Mouse (Mus musculus) ovary, adult 2 months (tissue): ENCODE measurements around the gene Gsta2. TPM values are rescaled to one million over a fixed set of nuclear protein-coding genes. Genes with fewer than 3 reads are reported as not detected.

Experiments used
- polyA plus RNA-seq: library from polyadenylated mRNA; depleted of rRNA; stranded (reverse); fragments of >200 nt; gene quantifications from 2 replicates; pipeline ENCODE4 v1.2.3, GENCODE M21; 2012; rRNA removed

Gene Gsta2
- 2.2 and 2.6 TPM in 2 replicates for polyA plus RNA-seq

GRCm38 (mm10) chr9:78355611-78356010 is at the start of gene Gsta2:
Gene Gsta2, minus strand, starts transcription at chr9:78355788.

GRCm38 (mm10) chr9:78395630-78396351 is 40.2 kb upstream of the Gsta2 start, which contains the start of gene Ddx43:
Gene Ddx43, plus strand, starts transcription at chr9:78395777.

GRCm38 (mm10) chr9:78378113-78378785 is 22.7 kb upstream of the Gsta2 start, which contains the start of gene Ooep:
Gene Ooep, minus strand, starts transcription at chr9:78378725.

GRCm38 (mm10) chr9:78367959-78368358 is 12.4 kb upstream of the Gsta2 start, which contains the start of gene Dppa5a:
Gene Dppa5a, minus strand, starts transcription at chr9:78368177.

GRCm38 (mm10) chr9:78327289-78327688 is 28.3 kb downstream of the Gsta2 start, which contains the start of gene Omt2b:
Gene Omt2b, plus strand, starts transcription at chr9:78327589.

GRCm38 (mm10) chr9:78314696-78315095 is 40.9 kb downstream of the Gsta2 start, which contains the start of gene Omt2a:
Gene Omt2a, minus strand, starts transcription at chr9:78314796.

GRCm38 (mm10) chr9:78289723-78290122 is 65.9 kb downstream of the Gsta2 start, which contains the start of gene Gm10639:
Gene Gm10639, plus strand, starts transcription at chr9:78289923.

Other genes starting within 250 kb of the Gsta2 start
- 63.6 and 74.8 TPM in 2 replicates for gene Fbxo9, start 246.7 kb downstream of the Gsta2 start, polyA plus RNA-seq
- 14.1 and 14.5 TPM in 2 replicates for gene Ick, start 246.6 kb downstream of the Gsta2 start, polyA plus RNA-seq
- gene Gsta4, start 173.0 kb downstream of the Gsta2 start, polyA plus RNA-seq, result 26.3 and 30.1 TPM in 2 replicates
- gene Gsta1, start 125.1 kb downstream of the Gsta2 start, polyA plus RNA-seq, result not detected in 2 replicates
- gene Gm3776, start 98.7 kb downstream of the Gsta2 start, polyA plus RNA-seq, result not detected in 2 replicates
- gene Gm10639, start 65.9 kb downstream of the Gsta2 start, polyA plus RNA-seq, result not detected in 2 replicates
- gene Omt2a, start 41.0 kb downstream of the Gsta2 start, polyA plus RNA-seq, result 1.5 and 3.4 TPM in 2 replicates
- 2.8 and 4.2 TPM in 2 replicates for gene Omt2b, start 28.2 kb downstream of the Gsta2 start, polyA plus RNA-seq
- 3.1 and 4.8 TPM in 2 replicates for gene Dppa5a, start 12.4 kb upstream of the Gsta2 start, polyA plus RNA-seq
- 6.8 and 7.6 TPM in 2 replicates for gene Ooep, start 22.9 kb upstream of the Gsta2 start, polyA plus RNA-seq
- gene Ddx43, start 40.0 kb upstream of the Gsta2 start, polyA plus RNA-seq, result 0.07 TPM in 1 of 2 replicates, not detected in the other
- gene Cgas, start 87.4 kb upstream of the Gsta2 start, polyA plus RNA-seq, result 0.77 and 1.4 TPM in 2 replicates
- 18.1 and 27.4 TPM in 2 replicates for gene Mto1, start 92.4 kb upstream of the Gsta2 start, polyA plus RNA-seq
- gene Gm17324, start 93.0 kb upstream of the Gsta2 start, polyA plus RNA-seq, result 0.21 and 0.71 TPM in 2 replicates
- 2,344 and 3,976 TPM in 2 replicates for gene Eef1a1, start 133.4 kb upstream of the Gsta2 start, polyA plus RNA-seq
- gene Slc17a5, start 232.3 kb upstream of the Gsta2 start, polyA plus RNA-seq, result 8.0 TPM in 2 replicates